In the genomic region with DNA sequence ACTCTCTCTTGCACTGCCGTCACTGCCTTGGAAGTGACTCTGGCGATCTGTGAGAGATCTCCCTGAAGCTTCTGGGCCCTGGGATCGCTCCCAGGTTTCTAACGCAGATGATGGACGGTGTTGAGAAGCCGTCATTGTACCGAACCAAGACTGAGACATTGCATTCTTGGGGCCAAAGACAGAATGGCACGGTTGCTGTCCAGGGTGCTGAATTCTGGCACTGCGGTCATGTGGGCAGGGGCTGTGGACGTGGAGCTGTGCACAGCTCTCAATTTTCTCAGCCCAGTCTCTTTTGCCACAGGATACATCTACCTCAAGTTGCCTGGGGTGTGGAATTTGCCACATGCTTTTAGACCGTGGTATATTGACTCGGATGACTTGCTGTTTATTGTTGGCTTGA, we compare ENCODE assay signal across 8 mouse cellular contexts. TPM values are rescaled to one million over a fixed set of nuclear protein-coding genes. Genes with fewer than 3 reads are reported as not detected.
DNase-seq lines count a peak whose midpoint lies in the region; ATAC-seq and TF ChIP-seq lines count a peak whose summit lies in the region.
"Had no signal": no experiment of that assay in that cellular context is flagged by ENCODE, and none has a peak within 500 bp of the region (broad histone marks: within the 10 kb centered on the region; RNA-seq: fewer than 3 reads in every experiment).

No protein-coding gene starts in this region.

- H3K9ac ChIP-seq in midbrain, embryonic 14.5 days (replicated peaks; ENCODE audit: low read length), result no peak overlapping the region
- no peak overlapping the region for H3K9ac ChIP-seq in midbrain, embryonic 13.5 days (replicated peaks)
- no peak overlapping the region for H3K9ac ChIP-seq in liver, postnatal 0 days (replicated peaks)

- 30% methylated on average over 12 of the region's 12 CpGs for WGBS in midbrain, embryonic 14.5 days
- WGBS in midbrain, embryonic 13.5 days, result 24% methylated on average over 12 of the region's 12 CpGs
- 25% methylated on average over 12 of the region's 12 CpGs for WGBS in liver, postnatal 0 days (ENCODE audit: insufficient replicate concordance)

- no peaks in the 10 kb centered on the region for H3K27me3 ChIP-seq in midbrain, embryonic 14.5 days (ENCODE audit: control insufficient read depth, insufficient read depth, low read length)
- no peaks in the 10 kb centered on the region for H3K27me3 ChIP-seq in midbrain, embryonic 13.5 days
- no peaks in the 10 kb centered on the region for H3K27me3 ChIP-seq in liver, postnatal 0 days (ENCODE audit: insufficient read depth, low read length)

- no peak for TF ChIP-seq EP300 in liver, postnatal 0 days (IDR thresholded peaks at IDR 0.05; ENCODE audit: low read depth)

- no peaks in the 10 kb centered on the region for H3K4me1 ChIP-seq in midbrain, embryonic 14.5 days (ENCODE audit: control insufficient read depth, insufficient read depth, low read length)
- H3K4me1 ChIP-seq in midbrain, embryonic 13.5 days (replicated peaks), result no peaks in the 10 kb centered on the region
- no peaks in the 10 kb centered on the region for H3K4me1 ChIP-seq in liver, postnatal 0 days (ENCODE audit: insufficient read depth)

- H3K4me3 ChIP-seq in midbrain, embryonic 14.5 days (replicated peaks; ENCODE audit: low read depth, low read length), result no peak overlapping the region
- H3K4me3 ChIP-seq in midbrain, embryonic 13.5 days (replicated peaks), result no peak overlapping the region
- no peak overlapping the region for H3K4me3 ChIP-seq in liver, postnatal 0 days (ENCODE audit: low read depth, low read length)
- H3K4me3 ChIP-seq: erythroblast, embryonic 14.5 days had no signal

- H3K9me3 ChIP-seq in midbrain, embryonic 14.5 days (ENCODE audit: control insufficient read depth, low read length), result no peaks in the 10 kb centered on the region
- no peaks in the 10 kb centered on the region for H3K9me3 ChIP-seq in midbrain, embryonic 13.5 days
- no peaks in the 10 kb centered on the region for H3K9me3 ChIP-seq in liver, postnatal 0 days (ENCODE audit: low read length)

- DNase-seq in midbrain, embryonic 14.5 days, result peak; percentile 52
- DNase-seq in T-cell, adult 2 months (ENCODE audit: low spot score), result peak; percentile 35
- DNase-seq in embryo, embryonic 9.5 days (ENCODE audit: extremely low spot score), result peak; percentile 62
- peak; percentile 67 for DNase-seq in liver, postnatal 0 days
- DNase-seq in thymus, postnatal 10 days (ENCODE audit: low spot score in 2 of 2), result peak; percentile 12 to 70
- DNase-seq in cerebellum, postnatal 14 days, result no peak

- TF ChIP-seq CTCF in liver, postnatal 0 days (IDR thresholded peaks at IDR 0.05; ENCODE audit: low read depth), result no peak

- H3K36me3 ChIP-seq in midbrain, embryonic 14.5 days (ENCODE audit: control insufficient read depth, insufficient read depth, low read length), result no peaks in the 10 kb centered on the region
- H3K36me3 ChIP-seq in midbrain, embryonic 13.5 days, result no peaks in the 10 kb centered on the region
- H3K36me3 ChIP-seq in liver, postnatal 0 days (replicated peaks; ENCODE audit: insufficient read depth, low read length), result no peaks in the 10 kb centered on the region

- no peak overlapping the region for H3K4me2 ChIP-seq in midbrain, embryonic 14.5 days (ENCODE audit: low read length)
- H3K4me2 ChIP-seq in midbrain, embryonic 13.5 days (replicated peaks), result no peak overlapping the region
- no peak overlapping the region for H3K4me2 ChIP-seq in liver, postnatal 0 days (ENCODE audit: low read depth, low read length)

- H3K27ac ChIP-seq in midbrain, embryonic 14.5 days (replicated peaks; ENCODE audit: low read depth, low read length), result no peak overlapping the region
- no peak overlapping the region for H3K27ac ChIP-seq in midbrain, embryonic 13.5 days
- H3K27ac ChIP-seq in liver, postnatal 0 days (ENCODE audit: low read depth), result no peak overlapping the region

- no peak for ATAC-seq in midbrain, embryonic 14.5 days (ENCODE audit: low FRiP score, low TSS enrichment)
- ATAC-seq in midbrain, embryonic 13.5 days, result no peak
- ATAC-seq in liver, postnatal 0 days, result no peak

RNA-seq across cellular contexts. Expression of a gene that starts 1.4 kb away (rescaled TPM):
- polyA plus RNA-seq in midbrain, embryonic 14.5 days (2014; fragmentation: Nextera tagmentation; extraction: Ambion mirVana), result 0.14 TPM in 1 of 2 replicates, not detected in the other
- 0.18 TPM in 1 of 2 replicates, not detected in the other for polyA plus RNA-seq in midbrain, embryonic 13.5 days (2015; fragmentation: Nextera tagmentation; extraction: Ambion mirVana)
- 0.21 TPM in 1 of 2 replicates, not detected in the other for polyA plus RNA-seq in liver, postnatal 0 days (2015; fragmentation: Nextera tagmentation; extraction: Ambion mirVana)
- polyA plus RNA-seq: erythroblast, embryonic 14.5 days had no signal

RNA-seq across cellular contexts. Expression of a gene that starts 14.1 kb away (rescaled TPM):
- 41.3 and 44.9 TPM in 2 replicates for polyA plus RNA-seq in midbrain, embryonic 14.5 days (2014; fragmentation: Nextera tagmentation; extraction: Ambion mirVana)
- polyA plus RNA-seq in midbrain, embryonic 13.5 days (2015; fragmentation: Nextera tagmentation; extraction: Ambion mirVana), result 57.7 and 60.8 TPM in 2 replicates
- 16.2 and 17.8 TPM in 2 replicates for polyA plus RNA-seq in liver, postnatal 0 days (2015; fragmentation: Nextera tagmentation; extraction: Ambion mirVana)

RNA-seq across cellular contexts. Expression of a gene that starts 55.8 kb away (rescaled TPM):
- polyA plus RNA-seq in midbrain, embryonic 14.5 days (2014; fragmentation: Nextera tagmentation; extraction: Ambion mirVana), result 18.7 and 19.6 TPM in 2 replicates
- polyA plus RNA-seq in midbrain, embryonic 13.5 days (2015; fragmentation: Nextera tagmentation; extraction: Ambion mirVana), result 16.1 and 16.7 TPM in 2 replicates
- 3.2 and 3.8 TPM in 2 replicates for polyA plus RNA-seq in liver, postnatal 0 days (2015; fragmentation: Nextera tagmentation; extraction: Ambion mirVana)

Comparison
In these comparisons a context has a peak if more than half of its experiments do, and no peak if none do; other contexts are left out.
1. DNase-seq: peak in midbrain, embryonic 14.5 days (single experiment), T-cell, adult 2 months (single experiment), embryo, embryonic 9.5 days (single experiment), liver, postnatal 0 days (single experiment) and thymus, postnatal 10 days (2 of 2); none in cerebellum, postnatal 14 days (0 of 2).